ENCODE assay signal across 25 mouse cellular contexts in genomic region chr14:47833696-47834095, GRCm38 (mm10).
DNase-seq lines count a peak whose midpoint lies in the region; ATAC-seq and TF ChIP-seq lines count a peak whose summit lies in the region.
"Had no signal": no experiment of that assay in that cellular context is flagged by ENCODE, and none has a peak within 500 bp of the region (broad histone marks: within the 10 kb centered on the region; RNA-seq: fewer than 3 reads in every experiment).

No protein-coding gene starts in this region.

- peak; percentile 52 to 57 for DNase-seq in cerebellum, postnatal 10 days
- no peak for DNase-seq in cerebellum, adult 11 months
- DNase-seq in hindbrain, postnatal 0 days (ENCODE audit: low spot score): peak; percentile 12
- no peak for DNase-seq in hindbrain, embryonic 14.5 days (ENCODE audit: low spot score)
- peak; percentile 64 for DNase-seq in lung, embryonic 14.5 days
- no peak for DNase-seq in lung, adult 18-20 months
- DNase-seq in midbrain, postnatal 0 days (ENCODE audit: low spot score): peak; percentile 17
- no peak for DNase-seq in midbrain, embryonic 11.5 days (ENCODE audit: low spot score, missing footprints)
- DNase-seq: adrenal gland, adult 8-10 months; adrenal gland, postnatal 36 days; B cell, adult 2 months; cerebellum, adult 11-12 months; cerebellum, adult 9-11 months; embryo, embryonic 11 days; gastrocnemius, postnatal 10 days; heart, adult 2 months had no signal

- H3K27me3 ChIP-seq in hindbrain, postnatal 0 days (ENCODE audit: insufficient read depth, low read length): no peaks in the 10 kb centered on the region
- no peaks in the 10 kb centered on the region for H3K27me3 ChIP-seq in hindbrain, embryonic 14.5 days (ENCODE audit: control insufficient read depth, insufficient read depth, low read length)
- no peaks in the 10 kb centered on the region for H3K27me3 ChIP-seq in lung, embryonic 14.5 days (ENCODE audit: insufficient read depth, low read length)
- H3K27me3 ChIP-seq in midbrain, postnatal 0 days (ENCODE audit: insufficient read depth, low read length): no peaks in the 10 kb centered on the region
- no peaks in the 10 kb centered on the region for H3K27me3 ChIP-seq in midbrain, embryonic 11.5 days (ENCODE audit: control insufficient read depth, insufficient read depth, low read length)
- H3K27me3 ChIP-seq: embryonic facial prominence, embryonic 15.5 days; heart, embryonic 12.5 days; hindbrain, embryonic 15.5 days had no signal

- H3K36me3 ChIP-seq in hindbrain, postnatal 0 days (ENCODE audit: insufficient read depth, low read length): no peaks in the 10 kb centered on the region
- H3K36me3 ChIP-seq in hindbrain, embryonic 14.5 days (replicated peaks; ENCODE audit: control insufficient read depth, insufficient read depth): no peaks in the 10 kb centered on the region
- no peaks in the 10 kb centered on the region for H3K36me3 ChIP-seq in lung, embryonic 14.5 days (ENCODE audit: insufficient read depth)
- H3K36me3 ChIP-seq in midbrain, postnatal 0 days (ENCODE audit: insufficient read depth, low read length): no peaks in the 10 kb centered on the region
- no peaks in the 10 kb centered on the region for H3K36me3 ChIP-seq in midbrain, embryonic 11.5 days (ENCODE audit: control insufficient read depth, insufficient read depth, low read length)
- H3K36me3 ChIP-seq: embryonic facial prominence, embryonic 15.5 days; forebrain, embryonic 10.5 days; G1E; heart, embryonic 12.5 days; hindbrain, embryonic 10.5 days; hindbrain, embryonic 15.5 days had no signal

- no peak for ATAC-seq in hindbrain, postnatal 0 days
- no peak for ATAC-seq in hindbrain, embryonic 14.5 days (ENCODE audit: low FRiP score)
- ATAC-seq in lung, embryonic 14.5 days (ENCODE audit: insufficient read depth): no peak
- ATAC-seq in midbrain, postnatal 0 days (ENCODE audit: low FRiP score): no peak
- ATAC-seq in midbrain, embryonic 11.5 days (ENCODE audit: low FRiP score): no peak
- ATAC-seq: CD4-positive, CD25-positive, alpha-beta regulatory T cell, adult 4 months; forebrain, embryonic 16.5 days had no signal

- WGBS in hindbrain, postnatal 0 days: 60% methylated on average over 10 of the region's 10 CpGs
- 80% methylated on average over 10 of the region's 10 CpGs for WGBS in hindbrain, embryonic 14.5 days
- WGBS in lung, embryonic 14.5 days: 61% methylated on average over 10 of the region's 10 CpGs
- WGBS in midbrain, postnatal 0 days: 70% methylated on average over 10 of the region's 10 CpGs
- WGBS in midbrain, embryonic 11.5 days: 86% methylated on average over 10 of the region's 10 CpGs

- H3K9me3 ChIP-seq in hindbrain, postnatal 0 days (ENCODE audit: low read length): no peaks in the 10 kb centered on the region
- H3K9me3 ChIP-seq in hindbrain, embryonic 14.5 days (ENCODE audit: control insufficient read depth, low read length): no peaks in the 10 kb centered on the region
- H3K9me3 ChIP-seq in lung, embryonic 14.5 days (ENCODE audit: low read depth, low read length): no peaks in the 10 kb centered on the region
- no peaks in the 10 kb centered on the region for H3K9me3 ChIP-seq in midbrain, postnatal 0 days (ENCODE audit: low read length)
- no peaks in the 10 kb centered on the region for H3K9me3 ChIP-seq in midbrain, embryonic 11.5 days (ENCODE audit: control insufficient read depth, low read length)
- H3K9me3 ChIP-seq: embryonic facial prominence, embryonic 15.5 days; forebrain, embryonic 10.5 days; G1E; heart, embryonic 12.5 days; hindbrain, embryonic 10.5 days; hindbrain, embryonic 15.5 days had no signal

- H3K27ac ChIP-seq in hindbrain, postnatal 0 days: no peak overlapping the region
- no peak overlapping the region for H3K27ac ChIP-seq in hindbrain, embryonic 14.5 days
- H3K27ac ChIP-seq in lung, embryonic 14.5 days (ENCODE audit: low read depth): no peak overlapping the region
- no peak overlapping the region for H3K27ac ChIP-seq in midbrain, postnatal 0 days (ENCODE audit: low read depth, low read length)
- H3K27ac ChIP-seq in midbrain, embryonic 11.5 days (ENCODE audit: low read depth, low read length): no peak overlapping the region
- H3K27ac ChIP-seq: embryonic facial prominence, embryonic 15.5 days; forebrain, embryonic 10.5 days; heart, adult 2 months; hindbrain, embryonic 10.5 days; hindbrain, embryonic 15.5 days had no signal

- no peaks in the 10 kb centered on the region for H3K4me1 ChIP-seq in hindbrain, postnatal 0 days (ENCODE audit: insufficient read depth, low read length)
- no peaks in the 10 kb centered on the region for H3K4me1 ChIP-seq in hindbrain, embryonic 14.5 days (replicated peaks; ENCODE audit: control insufficient read depth, insufficient read depth, low read length)
- H3K4me1 ChIP-seq in lung, embryonic 14.5 days (ENCODE audit: insufficient read depth): no peaks in the 10 kb centered on the region
- H3K4me1 ChIP-seq in midbrain, postnatal 0 days (ENCODE audit: insufficient read depth, low read length): no peaks in the 10 kb centered on the region
- H3K4me1 ChIP-seq in midbrain, embryonic 11.5 days (ENCODE audit: control insufficient read depth, insufficient read depth, low read length): no peaks in the 10 kb centered on the region
- H3K4me1 ChIP-seq: embryonic facial prominence, embryonic 15.5 days; forebrain, embryonic 10.5 days; heart, embryonic 12.5 days; hindbrain, embryonic 15.5 days had no signal

- no peak overlapping the region for H3K4me2 ChIP-seq in hindbrain, postnatal 0 days (ENCODE audit: low read depth, low read length)
- no peak overlapping the region for H3K4me2 ChIP-seq in hindbrain, embryonic 14.5 days (replicated peaks)
- H3K4me2 ChIP-seq in lung, embryonic 14.5 days: no peak overlapping the region
- no peak overlapping the region for H3K4me2 ChIP-seq in midbrain, postnatal 0 days (ENCODE audit: low read depth, low read length, poor library complexity, severe bottlenecking)
- no peak overlapping the region for H3K4me2 ChIP-seq in midbrain, embryonic 11.5 days
- H3K4me2 ChIP-seq: embryonic facial prominence, embryonic 15.5 days; heart, embryonic 12.5 days; hindbrain, embryonic 15.5 days had no signal

- no peak for TF ChIP-seq CTCF in hindbrain, postnatal 0 days (IDR thresholded peaks at IDR 0.05; ENCODE audit: low read depth)
- TF ChIP-seq CTCF in lung, embryonic 14.5 days (IDR thresholded peaks at IDR 0.05; ENCODE audit: low read depth): no peak
- TF ChIP-seq CTCF in midbrain, postnatal 0 days (IDR thresholded peaks at IDR 0.05): no peak

- H3K9ac ChIP-seq in hindbrain, postnatal 0 days (replicated peaks; ENCODE audit: low read length): no peak overlapping the region
- no peak overlapping the region for H3K9ac ChIP-seq in hindbrain, embryonic 14.5 days
- no peak overlapping the region for H3K9ac ChIP-seq in lung, embryonic 14.5 days
- no peak overlapping the region for H3K9ac ChIP-seq in midbrain, postnatal 0 days (replicated peaks; ENCODE audit: low read length, poor library complexity, severe bottlenecking)
- H3K9ac ChIP-seq in midbrain, embryonic 11.5 days (ENCODE audit: low read length): no peak overlapping the region
- H3K9ac ChIP-seq: embryonic facial prominence, embryonic 15.5 days; heart, embryonic 12.5 days; hindbrain, embryonic 15.5 days had no signal

- no peak overlapping the region for H3K4me3 ChIP-seq in hindbrain, postnatal 0 days (ENCODE audit: low read length)
- H3K4me3 ChIP-seq in hindbrain, embryonic 14.5 days (replicated peaks; ENCODE audit: low read length): no peak overlapping the region
- H3K4me3 ChIP-seq in lung, embryonic 14.5 days (ENCODE audit: low read depth, low read length): no peak overlapping the region
- H3K4me3 ChIP-seq in midbrain, postnatal 0 days (ENCODE audit: low read depth, low read length): no peak overlapping the region
- no peak overlapping the region for H3K4me3 ChIP-seq in midbrain, embryonic 11.5 days (ENCODE audit: low read depth, low read length)
- H3K4me3 ChIP-seq: embryonic facial prominence, embryonic 15.5 days; erythroblast, embryonic 14.5 days; forebrain, embryonic 10.5 days; heart, adult 2 months; heart, embryonic 12.5 days; hindbrain, embryonic 10.5 days; hindbrain, embryonic 15.5 days had no signal

Comparison
In these comparisons a context has a peak if more than half of its experiments do, and no peak if none do; other contexts are left out.
1. DNase-seq: peak in cerebellum, postnatal 10 days (2 of 2), hindbrain, postnatal 0 days (single experiment), lung, embryonic 14.5 days (single experiment) and midbrain, postnatal 0 days (single experiment); none in cerebellum, adult 11 months (single experiment), hindbrain, embryonic 14.5 days (single experiment), lung, adult 18-20 months (0 of 2) and midbrain, embryonic 11.5 days (single experiment).